Comparison of ENCODE assay signal across 8 mouse cellular contexts in genomic region chr10:80118552-80118951, GRCm38 (mm10). TPM values are rescaled to one million over a fixed set of nuclear protein-coding genes. Genes with fewer than 3 reads are reported as not detected.
DNase-seq lines count a peak whose midpoint lies in the region; ATAC-seq and TF ChIP-seq lines count a peak whose summit lies in the region.

No protein-coding gene starts in this region.

- H3K36me3 ChIP-seq in heart, embryonic 12.5 days, result peaks cover 48% of the 10 kb centered on the region
- H3K36me3 ChIP-seq in forebrain, postnatal 0 days (ENCODE audit: insufficient read depth), result peaks cover 8% of the 10 kb centered on the region; the same call in 1 of the 2 replicates
- H3K36me3 ChIP-seq in midbrain, embryonic 11.5 days (ENCODE audit: control insufficient read depth, insufficient read depth, low read length), result peaks cover 8% of the 10 kb centered on the region; the same call in 1 of the 2 replicates

- peak overlapping the region; percentile 71 for H3K4me3 ChIP-seq in heart, embryonic 12.5 days
- peak overlapping the region; percentile 86 for H3K4me3 ChIP-seq in bone marrow, adult 2 months (replicated peaks; ENCODE audit: control insufficient read depth, low read depth, low read length)
- H3K4me3 ChIP-seq in forebrain, postnatal 0 days (ENCODE audit: low read depth, low read length), result no peak overlapping the region
- H3K4me3 ChIP-seq in midbrain, embryonic 11.5 days (ENCODE audit: low read depth, low read length), result peak overlapping the region; percentile 2; the same call in 1 of the 2 replicates

- H3K9ac ChIP-seq in heart, embryonic 12.5 days, result peak overlapping the region; percentile 81; the same call in 1 of the 2 replicates
- peak overlapping the region; percentile 22; the same call in 1 of the 2 replicates for H3K9ac ChIP-seq in forebrain, postnatal 0 days
- H3K9ac ChIP-seq in midbrain, embryonic 11.5 days (ENCODE audit: low read length), result no peak overlapping the region; the same call in 1 of the 2 replicates

- ATAC-seq in heart, embryonic 12.5 days (ENCODE audit: insufficient number of reproducible peaks, low FRiP score), result no peak
- no peak for ATAC-seq in forebrain, postnatal 0 days
- ATAC-seq in midbrain, embryonic 11.5 days (ENCODE audit: low FRiP score), result no peak
- ATAC-seq in inflammation-experienced regulatory T-cells, adult 6 months, result no peak

- H3K4me2 ChIP-seq in heart, embryonic 12.5 days, result peak overlapping the region; percentile 97
- H3K4me2 ChIP-seq in forebrain, postnatal 0 days (ENCODE audit: low read depth), result peak overlapping the region; percentile 74; the same call in 1 of the 2 replicates
- H3K4me2 ChIP-seq in midbrain, embryonic 11.5 days, result peak overlapping the region; percentile 86

- no peaks in the 10 kb centered on the region for H3K27me3 ChIP-seq in heart, embryonic 12.5 days (replicated peaks)
- no peaks in the 10 kb centered on the region for H3K27me3 ChIP-seq in forebrain, postnatal 0 days (ENCODE audit: insufficient read depth, low read length)
- H3K27me3 ChIP-seq in midbrain, embryonic 11.5 days (ENCODE audit: control insufficient read depth, insufficient read depth, low read length), result no peaks in the 10 kb centered on the region

- no peak overlapping the region for H3K27ac ChIP-seq in heart, embryonic 12.5 days (ENCODE audit: poor library complexity, severe bottlenecking)
- H3K27ac ChIP-seq in bone marrow, adult 2 months (ENCODE audit: control insufficient read depth, insufficient read depth, low read depth, low read length, poor library complexity), result no peak overlapping the region
- no peak overlapping the region for H3K27ac ChIP-seq in forebrain, postnatal 0 days (ENCODE audit: low read depth, low read length)
- no peak overlapping the region for H3K27ac ChIP-seq in midbrain, embryonic 11.5 days (ENCODE audit: low read depth, low read length)

- no peak for DNase-seq in heart, adult 11 months
- DNase-seq in forebrain, postnatal 0 days, result no peak
- DNase-seq in midbrain, embryonic 11.5 days (ENCODE audit: low spot score, missing footprints), result no peak
- no peak for DNase-seq in left cerebral cortex, adult 11 months (ENCODE audit: low spot score)
- DNase-seq in left cerebral cortex, adult 9 months (ENCODE audit: low spot score in 2 of 2), result no peak

- WGBS in heart, embryonic 12.5 days, result 85% methylated on average over 6 of the region's 6 CpGs
- WGBS in bone marrow, adult 2 months, result 62% methylated on average over 6 of the region's 6 CpGs
- 30% methylated on average over 6 of the region's 6 CpGs for WGBS in forebrain, postnatal 0 days
- 66% methylated on average over 6 of the region's 6 CpGs for WGBS in midbrain, embryonic 11.5 days

- no peak for TF ChIP-seq CTCF in bone marrow, adult 2 months (IDR thresholded peaks at IDR 0.05; ENCODE audit: control insufficient read depth, insufficient read depth, low read length)
- TF ChIP-seq CTCF in forebrain, postnatal 0 days (IDR thresholded peaks at IDR 0.05; ENCODE audit: low read depth), result no peak

- no peak for TF ChIP-seq POLR2A in bone marrow, adult 2 months (IDR thresholded peaks at IDR 0.05; ENCODE audit: borderline replicate concordance, control insufficient read depth, low read depth, low read length)

- H3K4me1 ChIP-seq in heart, embryonic 12.5 days (replicated peaks), result peaks cover 43% of the 10 kb centered on the region
- H3K4me1 ChIP-seq in bone marrow, adult 2 months (ENCODE audit: control insufficient read depth, insufficient read depth, low read length), result peaks cover 9% of the 10 kb centered on the region
- peaks cover 17% of the 10 kb centered on the region for H3K4me1 ChIP-seq in forebrain, postnatal 0 days (ENCODE audit: insufficient read depth)
- H3K4me1 ChIP-seq in midbrain, embryonic 11.5 days (ENCODE audit: control insufficient read depth, insufficient read depth, low read length), result peaks cover 28% of the 10 kb centered on the region

- H3K9me3 ChIP-seq in heart, embryonic 12.5 days (replicated peaks), result no peaks in the 10 kb centered on the region
- H3K9me3 ChIP-seq in forebrain, postnatal 0 days (ENCODE audit: low read length), result no peaks in the 10 kb centered on the region
- H3K9me3 ChIP-seq in midbrain, embryonic 11.5 days (ENCODE audit: control insufficient read depth, low read length), result no peaks in the 10 kb centered on the region

RNA-seq across cellular contexts. Expression of gene Stk11, which starts 2.9 kb away (rescaled TPM):
- 10.8 and 13.8 TPM in 2 replicates for polyA plus RNA-seq in heart, embryonic 12.5 days (2016; fragmentation: Nextera tagmentation; extraction: Ambion mirVana)
- polyA plus RNA-seq in bone marrow, adult 2 months (2011; ENCODE audit: insufficient read depth, insufficient read length, low replicate concordance, missing spikeins), result 197 and 344 TPM in 2 replicates
- total RNA-seq in forebrain, postnatal 0 days (2014; rRNA removed), result 77.2 and 77.8 TPM in 2 replicates
- polyA plus RNA-seq in forebrain, postnatal 0 days (2015; fragmentation: Nextera tagmentation; extraction: Ambion mirVana), result 13.6 and 14.8 TPM in 2 replicates
- polyA plus RNA-seq in midbrain, embryonic 11.5 days (2014; fragmentation: Nextera tagmentation; extraction: Ambion mirVana), result 18.5 and 23.1 TPM in 2 replicates
- polyA plus RNA-seq in inflammation-experienced regulatory T-cells, adult 6 months (2017; shearing (Covaris generic)), result 10 to 100 TPM; 23.5 to 30.3 (median 25.5) TPM

RNA-seq across cellular contexts. Expression of gene Sbno2, which starts 13.2 kb away (rescaled TPM):
- polyA plus RNA-seq in heart, embryonic 12.5 days (2016; fragmentation: Nextera tagmentation; extraction: Ambion mirVana), result 13.0 and 14.6 TPM in 2 replicates
- 37.6 and 83.8 TPM in 2 replicates for polyA plus RNA-seq in bone marrow, adult 2 months (2011; ENCODE audit: insufficient read depth, insufficient read length, low replicate concordance, missing spikeins)
- total RNA-seq in forebrain, postnatal 0 days (2014; rRNA removed), result 19.2 and 24.2 TPM in 2 replicates
- 4.6 and 6.8 TPM in 2 replicates for polyA plus RNA-seq in forebrain, postnatal 0 days (2015; fragmentation: Nextera tagmentation; extraction: Ambion mirVana)
- 7.0 and 7.3 TPM in 2 replicates for polyA plus RNA-seq in midbrain, embryonic 11.5 days (2014; fragmentation: Nextera tagmentation; extraction: Ambion mirVana)
- 10 to 100 TPM; 30.4 to 39.1 (median 32.6) TPM for polyA plus RNA-seq in inflammation-experienced regulatory T-cells, adult 6 months (2017; shearing (Covaris generic))

RNA-seq across cellular contexts. Expression of gene Atp5d, which starts 19.9 kb away (rescaled TPM):
- polyA plus RNA-seq in heart, embryonic 12.5 days (2016; fragmentation: Nextera tagmentation; extraction: Ambion mirVana), result 827 and 861 TPM in 2 replicates
- polyA plus RNA-seq in bone marrow, adult 2 months (2011; ENCODE audit: insufficient read depth, insufficient read length, low replicate concordance, missing spikeins), result 131 and 178 TPM in 2 replicates
- total RNA-seq in forebrain, postnatal 0 days (2014; rRNA removed), result 154 and 193 TPM in 2 replicates
- 633 and 650 TPM in 2 replicates for polyA plus RNA-seq in forebrain, postnatal 0 days (2015; fragmentation: Nextera tagmentation; extraction: Ambion mirVana)
- 329 and 355 TPM in 2 replicates for polyA plus RNA-seq in midbrain, embryonic 11.5 days (2014; fragmentation: Nextera tagmentation; extraction: Ambion mirVana)
- 100 to 1,000 TPM; 297 to 357 (median 299) TPM for polyA plus RNA-seq in inflammation-experienced regulatory T-cells, adult 6 months (2017; shearing (Covaris generic))

RNA-seq across cellular contexts. Expression of gene Cbarp, which starts 22.1 kb away (rescaled TPM):
- 1.7 and 3.6 TPM in 2 replicates for polyA plus RNA-seq in heart, embryonic 12.5 days (2016; fragmentation: Nextera tagmentation; extraction: Ambion mirVana)
- 3.4 and 3.7 TPM in 2 replicates for polyA plus RNA-seq in bone marrow, adult 2 months (2011; ENCODE audit: insufficient read depth, insufficient read length, low replicate concordance, missing spikeins)
- 114 and 151 TPM in 2 replicates for total RNA-seq in forebrain, postnatal 0 days (2014; rRNA removed)
- polyA plus RNA-seq in forebrain, postnatal 0 days (2015; fragmentation: Nextera tagmentation; extraction: Ambion mirVana), result 57.5 and 68.2 TPM in 2 replicates
- polyA plus RNA-seq in midbrain, embryonic 11.5 days (2014; fragmentation: Nextera tagmentation; extraction: Ambion mirVana), result 11.1 and 11.8 TPM in 2 replicates
- polyA plus RNA-seq in inflammation-experienced regulatory T-cells, adult 6 months (2017; shearing (Covaris generic)), result 1 to 10 TPM in 2 of 3 experiments, under 1 TPM in 1; 0.60 to 2.3 (median 1.3) TPM

RNA-seq across cellular contexts. Expression of gene Midn, which starts 29.5 kb away (rescaled TPM):
- polyA plus RNA-seq in heart, embryonic 12.5 days (2016; fragmentation: Nextera tagmentation; extraction: Ambion mirVana), result 25.9 and 28.9 TPM in 2 replicates
- polyA plus RNA-seq in bone marrow, adult 2 months (2011; ENCODE audit: insufficient read depth, insufficient read length, low replicate concordance, missing spikeins), result 36.0 and 53.2 TPM in 2 replicates
- 91.5 and 120 TPM in 2 replicates for total RNA-seq in forebrain, postnatal 0 days (2014; rRNA removed)
- 19.3 and 21.3 TPM in 2 replicates for polyA plus RNA-seq in forebrain, postnatal 0 days (2015; fragmentation: Nextera tagmentation; extraction: Ambion mirVana)
- 66.0 and 71.3 TPM in 2 replicates for polyA plus RNA-seq in midbrain, embryonic 11.5 days (2014; fragmentation: Nextera tagmentation; extraction: Ambion mirVana)
- 1 to 10 TPM; 7.3 to 9.3 (median 7.5) TPM for polyA plus RNA-seq in inflammation-experienced regulatory T-cells, adult 6 months (2017; shearing (Covaris generic))
